Mouse (Mus musculus) lung, embryonic 15.5 days (tissue): ENCODE results near the gene Sdr9c7. TPM values are rescaled to one million over a fixed set of nuclear protein-coding genes. Genes with fewer than 3 reads are reported as not detected.

Source experiments
- ATAC-seq: fragments of 200-750 bp; cut with Nextera tagmentation; 2 replicates; pipeline ENCODE4 v1.8.0; 2017; ENCODE audit warnings: moderate number of reproducible peaks, borderline replicate concordance; ENCODE audit not compliant: low FRiP score, low TSS enrichment; ENCODE audit errors: extremely low read depth
- H3K27ac ChIP-seq: fragments of 300-500 bp; sonication (generic); 2 replicates; pipeline ENCODE4 v1.5.1; 2015; ENCODE audit warnings: moderate library complexity, mild to moderate bottlenecking, inconsistent platforms
- H3K27me3 ChIP-seq: fragments of 300-500 bp; sonication (generic); 2 replicates; pipeline ENCODE4 v1.6.1; 2015; ENCODE audit warnings: inconsistent platforms
- H3K36me3 ChIP-seq: fragments of 300-500 bp; sonication (generic); 2 replicates; pipeline ENCODE4 v1.6.1; 2015; ENCODE audit warnings: inconsistent platforms
- H3K4me1 ChIP-seq: fragments of 300-500 bp; sonication (generic); 2 replicates; pipeline ENCODE4 v1.6.1; 2015; ENCODE audit warnings: inconsistent platforms
- H3K4me2 ChIP-seq: fragments of 300-500 bp; sonication (generic); 2 replicates; pipeline ENCODE4 v1.6.1; 2015; ENCODE audit warnings: inconsistent platforms, mild to moderate bottlenecking, moderate library complexity
- H3K4me3 ChIP-seq: fragments of 300-500 bp; sonication (generic); 2 replicates; pipeline ENCODE4 v1.5.1; 2015; ENCODE audit warnings: mild to moderate bottlenecking, inconsistent platforms
- H3K9ac ChIP-seq: fragments of 300-500 bp; sonication (generic); 2 replicates; pipeline ENCODE4 v1.6.1; 2015; ENCODE audit warnings: inconsistent platforms
- H3K9me3 ChIP-seq: fragments of 300-500 bp; sonication (generic); 2 replicates; pipeline ENCODE4 v1.6.1; 2016; ENCODE audit warnings: inconsistent platforms
- WGBS: fragments of 180-500 bp; shearing (Covaris S2); methylation state at CpG from one replicate; pipeline ENCODE4 v1.1.7; 2015; 5-methylcytosine and 5-hydroxymethylcytosine counted together
- polyA plus RNA-seq: library from polyadenylated mRNA; unstranded; fragments of >200 nt; fragmentation: Nextera tagmentation; extraction: Ambion mirVana; gene quantifications from 2 replicates; pipeline ENCODE4 v1.2.1, GENCODE M21; 2015

The Sdr9c7 gene
- polyA plus RNA-seq, 1 experiment from 2014 or later = not detected

- WGBS = 36% methylated on average over 5 of the region's 5 CpGs
- no peak for ATAC-seq
- Histone ChIP-seq H3K4me2 (no peak overlapping the region), H3K4me3 (no peak overlapping the region), H3K9ac (no peak overlapping the region), H3K27ac (no peak overlapping the region), H3K9me3 (no peaks in the 10 kb centered on the region), H3K4me1 (no peaks in the 10 kb centered on the region), H3K27me3 (no peaks in the 10 kb centered on the region), H3K36me3 (no peaks in the 10 kb centered on the region)
These were observed 47.2 kb downstream of the Sdr9c7 start for GRCm38 (mm10) chr10:127945432-127946064.

GRCm38 (mm10) chr10:127949596-127950130, 51.3 kb downstream of the Sdr9c7 start:
- Histone ChIP-seq H3K9me3 (no peaks in the 10 kb centered on the region), H3K9ac (no peak overlapping the region), H3K27ac (no peak overlapping the region), H3K4me2 (no peak overlapping the region), H3K36me3 (no peaks in the 10 kb centered on the region), H3K4me3 (no peak overlapping the region), H3K27me3 (no peaks in the 10 kb centered on the region), H3K4me1 (no peaks in the 10 kb centered on the region)
- 74% methylated on average over 4 of the region's 4 CpGs for WGBS
- ATAC-seq = no peak

- Histone ChIP-seq H3K4me2 (no peak overlapping the region), H3K4me3 (no peak overlapping the region), H3K9me3 (no peaks in the 10 kb centered on the region), H3K27ac (no peak overlapping the region), H3K27me3 (no peaks in the 10 kb centered on the region), H3K4me1 (no peaks in the 10 kb centered on the region), H3K36me3 (no peaks in the 10 kb centered on the region), H3K9ac (no peak overlapping the region)
- ATAC-seq = no peak
- WGBS = 70% methylated on average over 9 of the region's 9 CpGs
These were observed 53.1 kb downstream of the Sdr9c7 start for GRCm38 (mm10) chr10:127951390-127951789.

GRCm38 (mm10) chr10:127951821-127952220, 53.5 kb downstream of the Sdr9c7 start:
- Histone ChIP-seq H3K4me3 (no peak overlapping the region), H3K27me3 (no peaks in the 10 kb centered on the region), H3K27ac (no peak overlapping the region), H3K36me3 (no peaks in the 10 kb centered on the region), H3K4me2 (no peak overlapping the region), H3K4me1 (no peaks in the 10 kb centered on the region), H3K9ac (no peak overlapping the region), H3K9me3 (no peaks in the 10 kb centered on the region)
- ATAC-seq = no peak
- WGBS = 71% methylated on average over 4 of the region's 4 CpGs

GRCm38 (mm10) chr10:127955034-127955433, 56.7 kb downstream of the Sdr9c7 start:
- 56% methylated on average over 4 of the region's 4 CpGs for WGBS
- Histone ChIP-seq H3K4me3 (no peak overlapping the region), H3K27me3 (no peaks in the 10 kb centered on the region), H3K4me1 (no peaks in the 10 kb centered on the region), H3K36me3 (no peaks in the 10 kb centered on the region), H3K9ac (no peak overlapping the region), H3K4me2 (no peak overlapping the region), H3K27ac (no peak overlapping the region), H3K9me3 (no peaks in the 10 kb centered on the region)
- no peak for ATAC-seq

GRCm38 (mm10) chr10:127956168-127956816, 58.0 kb downstream of the Sdr9c7 start:
- no peak; the same call in 1 of the 2 replicates for ATAC-seq
- Histone ChIP-seq H3K4me3 (no peak overlapping the region), H3K4me2 (no peak overlapping the region), H3K9me3 (no peaks in the 10 kb centered on the region), H3K9ac (no peak overlapping the region), H3K27me3 (no peaks in the 10 kb centered on the region), H3K4me1 (no peaks in the 10 kb centered on the region), H3K36me3 (no peaks in the 10 kb centered on the region), H3K27ac (no peak overlapping the region)
- WGBS = 47% methylated on average over 16 of the region's 16 CpGs

- no peak overlapping the region for H3K4me2 ChIP-seq
- no peak for ATAC-seq
These were observed 60.9 kb downstream of the Sdr9c7 start for GRCm38 (mm10) chr10:127959161-127959679.

More at GRCm38 (mm10) chr10:127959161-127959679, 60.9 kb downstream of the Sdr9c7 start:
- Histone ChIP-seq H3K4me1 (no peaks in the 10 kb centered on the region), H3K9me3 (no peaks in the 10 kb centered on the region), H3K27me3 (no peaks in the 10 kb centered on the region), H3K36me3 (no peaks in the 10 kb centered on the region), H3K9ac (no peak overlapping the region), H3K27ac (no peak overlapping the region), H3K4me3 (no peak overlapping the region)
- WGBS = 89% methylated on average over 7 of the region's 7 CpGs

Other genes with a start within 250 kb of the Sdr9c7 start
- 11.8 TPM in 2 replicates for gene Nemp1, start 231.6 kb upstream of the Sdr9c7 start, polyA plus RNA-seq
- gene Nab2, start 229.9 kb upstream of the Sdr9c7 start, polyA plus RNA-seq = 14.2 and 15.4 TPM in 2 replicates
- gene Myo1a, start 193.3 kb upstream of the Sdr9c7 start, polyA plus RNA-seq = 0.20 and 0.34 TPM in 2 replicates
- gene Tac2, start 174.0 kb upstream of the Sdr9c7 start, polyA plus RNA-seq = not detected in 2 replicates
- gene Zbtb39, start 159.0 kb upstream of the Sdr9c7 start, polyA plus RNA-seq = 2.9 and 3.1 TPM in 2 replicates
- 10.4 and 11.8 TPM in 2 replicates for gene Gpr182, start 146.8 kb upstream of the Sdr9c7 start, polyA plus RNA-seq
- gene Rdh1, start 138.8 kb upstream of the Sdr9c7 start, polyA plus RNA-seq = not detected in 2 replicates
- gene Rdh16f1, start 138.7 kb upstream of the Sdr9c7 start, polyA plus RNA-seq = 0.15 TPM in 1 of 2 replicates, not detected in the other
- gene Rdh9, start 122.1 kb upstream of the Sdr9c7 start, polyA plus RNA-seq = 0.15 TPM in 1 of 2 replicates, not detected in the other
- not detected in 2 replicates for gene Rdh16, start 97.4 kb upstream of the Sdr9c7 start, polyA plus RNA-seq
- not detected in 2 replicates for gene Rdh19, start 48.6 kb upstream of the Sdr9c7 start, polyA plus RNA-seq
- not detected in 2 replicates for gene Rdh16f2, start 32.0 kb upstream of the Sdr9c7 start, polyA plus RNA-seq
- gene Rdh7, start 9.7 kb upstream of the Sdr9c7 start, polyA plus RNA-seq = not detected in 2 replicates
- not detected in 2 replicates for gene Hsd17b6, start 109.1 kb downstream of the Sdr9c7 start, polyA plus RNA-seq
- 90.2 and 93.0 TPM in 2 replicates for gene Prim1, start 116.7 kb downstream of the Sdr9c7 start, polyA plus RNA-seq
- 728 and 741 TPM in 2 replicates for gene Naca, start 137.1 kb downstream of the Sdr9c7 start, polyA plus RNA-seq
- gene Ptges3, start 160.4 kb downstream of the Sdr9c7 start, polyA plus RNA-seq = 550 and 564 TPM in 2 replicates
- 2,263 and 2,267 TPM in 2 replicates for gene Atp5b, start 184.8 kb downstream of the Sdr9c7 start, polyA plus RNA-seq
- gene Baz2a, start 193.1 kb downstream of the Sdr9c7 start, polyA plus RNA-seq = 10.6 and 11.0 TPM in 2 replicates